Mouse (Mus musculus) megakaryocyte, embryonic 14.5 days (primary cell): ENCODE results near the gene Cmpk1.

ENCODE experiments used
- FLI1 ChIP-seq: IDR thresholded peaks from 2 replicates; pipeline ENCODE4 v1.6.1; 2012; ENCODE audit warnings: low read length, inconsistent platforms, mixed read lengths
- GATA1 ChIP-seq: IDR thresholded peaks from 3 replicates; pipeline ENCODE4 v1.6.1; 2012; ENCODE audit warnings: mixed read lengths, low read length, inconsistent platforms, borderline replicate concordance

DNA sequence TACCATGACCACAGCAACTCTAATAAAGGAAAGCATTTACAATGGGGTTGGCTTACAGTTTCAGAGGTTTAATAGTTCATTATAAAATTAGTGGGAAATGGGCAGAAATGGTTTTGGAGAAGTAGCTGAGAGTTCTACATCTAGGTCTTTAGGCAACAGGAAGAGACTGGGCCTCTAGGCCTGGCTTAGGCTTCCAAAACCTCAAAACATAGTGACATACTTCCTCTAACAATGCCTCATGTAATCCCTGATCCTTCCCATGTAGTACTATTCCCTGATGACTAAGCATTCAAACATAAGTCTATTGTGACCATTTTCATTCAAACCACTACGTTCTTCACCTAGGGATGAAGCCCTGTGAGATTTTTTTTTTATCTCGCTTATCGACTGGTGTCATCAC, 7.2 kb upstream of the Cmpk1 start:
- TF ChIP-seq GATA1 (no peak), FLI1 (no peak)
